Mouse (Mus musculus): ENCODE results near the gene Cox20. TPM values are rescaled to one million over a fixed set of nuclear protein-coding genes. Genes with fewer than 3 reads are reported as not detected.

Cox20 gene
- polyA plus RNA-seq, 1 experiment from 2014 or later: 149 TPM

- Histone ChIP-seq H3K9me3 (ENCODE audit: control insufficient read depth, low read depth, low read length) (no peaks in the 10 kb centered on the region), H3K4me2 (replicated peaks; ENCODE audit: low read depth, low read length) (peak overlapping the region; percentile 70), H3K36me3 (ENCODE audit: control insufficient read depth, insufficient read depth, low read length) (no peaks in the 10 kb centered on the region), H3K4me1 (ENCODE audit: control insufficient read depth, insufficient read depth, low read length) (no peaks in the 10 kb centered on the region), H3K4me3 (ENCODE audit: low read depth, low read length) (peak overlapping the region; percentile 42), H3K27ac (ENCODE audit: low read length) (peak overlapping the region; percentile 63; the same call in 1 of the 2 replicates), H3K9ac (replicated peaks; ENCODE audit: low read depth, low read length) (0 out of 2 replicates have a peak overlapping the region, but pooled peaks have one; percentile 11), H3K27me3 (ENCODE audit: control insufficient read depth, insufficient read depth, low read length) (no peaks in the 10 kb centered on the region)
- under 1% methylated on average over 11 of the region's 11 CpGs for WGBS
- ATAC-seq (ENCODE audit: insufficient number of reproducible peaks, insufficient read depth, low FRiP score, low read depth): peak; percentile 74; the same call in 1 of the 2 replicates
These were observed 50.3 kb downstream of the Cox20 start for GRCm38 (mm10) chr1:178369272-178369651.

Small RNAs within 50 kb of the gene (microRNA-seq; reads per million reads assigned to microRNA genes)
- not detected for gene Gm27458

Other genes with a start within 250 kb of the Cox20 start
- 27.1 and 29.3 TPM in 2 replicates for gene Desi2, start 131.7 kb upstream of the Cox20 start, polyA plus RNA-seq (2014; fragmentation: Nextera tagmentation; extraction: Ambion mirVana)
- 364 and 458 TPM in 2 replicates for gene Hnrnpu, start 18.7 kb downstream of the Cox20 start, polyA plus RNA-seq (2014; fragmentation: Nextera tagmentation; extraction: Ambion mirVana)
- gene Efcab2, start 87.0 kb downstream of the Cox20 start, polyA plus RNA-seq (2014; fragmentation: Nextera tagmentation; extraction: Ambion mirVana): 6.3 and 7.1 TPM in 2 replicates
- 7.6 and 8.1 TPM in 2 replicates for gene Kif26b, start 210.0 kb downstream of the Cox20 start, polyA plus RNA-seq (2014; fragmentation: Nextera tagmentation; extraction: Ambion mirVana)